8 mouse cellular contexts compared by ENCODE assay signal in genomic region chr7:18910241-18910831, GRCm38 (mm10). TPM values are rescaled to one million over a fixed set of nuclear protein-coding genes. Genes with fewer than 3 reads are reported as not detected.
DNase-seq lines count a peak whose midpoint lies in the region; ATAC-seq and TF ChIP-seq lines count a peak whose summit lies in the region.

Gene Ccdc61, minus strand, starts transcription at chr7:18910415.

- no peaks in the 10 kb centered on the region for H3K27me3 ChIP-seq in hindbrain, postnatal 0 days (ENCODE audit: insufficient read depth, low read length)

- intact Hi-C loops in gastrocnemius, adult 2 months (cut with DNase I) = no loop called here
- intact Hi-C loops in left cerebral cortex, adult 2 months (cut with DNase I) = no loop called here

- H3K4me1 ChIP-seq in hindbrain, postnatal 0 days (ENCODE audit: insufficient read depth, low read length) = 0 out of 2 replicates have a peak, but pooled peaks cover 3% of the 10 kb centered on the region

- no peaks in the 10 kb centered on the region for H3K36me3 ChIP-seq in hindbrain, postnatal 0 days (ENCODE audit: insufficient read depth, low read length)

- peak; percentile 99 for DNase-seq in ZHBTc4 (ENCODE audit: low read depth, low spot score)
- peak; percentile 96 for DNase-seq in gastrocnemius, adult 2 months
- DNase-seq in hindbrain, postnatal 0 days (ENCODE audit: low spot score) = peak; percentile 99
- DNase-seq in left cerebral cortex, adult 2 months (ENCODE audit: extremely low spot score in 1 of 2, low spot score in 2 of 2) = peak; percentile 95 to 96
- peak; percentile 97 to 98 for DNase-seq in right cerebral cortex, adult 2 months (ENCODE audit: low spot score in 2 of 2)
- DNase-seq in urinary bladder, postnatal 14 days (ENCODE audit: low spot score) = peak; percentile 96

- peak within 1 kb of the TSS; percentile 76 for H3K4me2 ChIP-seq in hindbrain, postnatal 0 days (ENCODE audit: low read depth, low read length)

- TF ChIP-seq CTCF in gastrocnemius, adult 2 months (IDR thresholded peaks at IDR 0.05) = no peak
- TF ChIP-seq CTCF in hindbrain, postnatal 0 days (IDR thresholded peaks at IDR 0.05; ENCODE audit: low read depth) = no peak
- no peak for TF ChIP-seq CTCF in left cerebral cortex, adult 2 months (IDR thresholded peaks at IDR 0.05)

- peak; percentile 97 for ATAC-seq in common myeloid progenitor, adult 5-6 weeks (replicated peaks; ENCODE audit: low read depth, poor library complexity, severe bottlenecking)
- peak; percentile 99 for ATAC-seq in hindbrain, postnatal 0 days
- ATAC-seq in megakaryocyte, adult 5-6 weeks (ENCODE audit: poor library complexity, severe bottlenecking) = peak; percentile 97

- peak within 1 kb of the TSS; percentile 97 for H3K4me3 ChIP-seq in gastrocnemius, adult 2 months
- peak within 1 kb of the TSS; percentile 60 for H3K4me3 ChIP-seq in hindbrain, postnatal 0 days (ENCODE audit: low read length)
- peak within 1 kb of the TSS; percentile 76 for H3K4me3 ChIP-seq in left cerebral cortex, adult 2 months

- peak within 1 kb of the TSS; percentile 45 for H3K9ac ChIP-seq in hindbrain, postnatal 0 days (replicated peaks; ENCODE audit: low read length)

- H3K9me3 ChIP-seq in hindbrain, postnatal 0 days (ENCODE audit: low read length) = no peaks in the 10 kb centered on the region

- WGBS in hindbrain, postnatal 0 days = under 1% methylated on average over 33 of the region's 33 CpGs

- peak within 1 kb of the TSS; percentile 81 for H3K27ac ChIP-seq in gastrocnemius, adult 2 months
- H3K27ac ChIP-seq in hindbrain, postnatal 0 days = no peak within 1 kb of the TSS; the same call in 1 of the 2 replicates
- H3K27ac ChIP-seq in left cerebral cortex, adult 2 months = peak within 1 kb of the TSS; percentile 51; the same call in 1 of the 2 replicates

RNA-seq across cellular contexts. Expression of gene Ccdc61, which starts in this region (rescaled TPM):
- total RNA-seq in common myeloid progenitor, adult 5-6 weeks (2017) = 16.5 and 19.8 TPM in 2 replicates
- total RNA-seq in gastrocnemius, adult 2 months (2021) = 1 to 10 TPM; 4.1 to 5.6 TPM
- 22.0 and 31.5 TPM in 2 replicates for total RNA-seq in hindbrain, postnatal 0 days (2014; rRNA removed)
- polyA plus RNA-seq in hindbrain, postnatal 0 days (2015; fragmentation: Nextera tagmentation; extraction: Ambion mirVana) = 32.9 and 35.2 TPM in 2 replicates
- total RNA-seq in left cerebral cortex, adult 2 months (2021) = 10 to 100 TPM; 10.5 to 11.0 TPM
- 12.9 and 15.3 TPM in 2 replicates for total RNA-seq in megakaryocyte, adult 5-6 weeks (2015)
- 8.9 and 12.2 TPM in 2 replicates for total RNA-seq in megakaryocyte, adult 5-6 weeks (2017)
